Mouse (Mus musculus) retina, adult 2 months (tissue): Measurements from ENCODE around the gene Ap5z1.
A peak's percentile ranks its signal among the peaks of the same experiment; 100 is the strongest.

Source experiments
- DNase-seq: peaks from one replicate; pipeline ENCODE4 v3.0.0-alpha.2; 2012; ENCODE audit warnings: low read depth, low spot score

Gene Ap5z1

GRCm38 (mm10) chr5:142469796-142470195 lies 6.1 kb downstream of the Ap5z1 start:
- DNase-seq = no peak

GRCm38 (mm10) chr5:142473696-142474095 lies 10.0 kb downstream of the Ap5z1 start:
- no peak for DNase-seq

GRCm38 (mm10) chr5:142475669-142476068 lies 11.9 kb downstream of the Ap5z1 start:
- DNase-seq = no peak

DNA sequence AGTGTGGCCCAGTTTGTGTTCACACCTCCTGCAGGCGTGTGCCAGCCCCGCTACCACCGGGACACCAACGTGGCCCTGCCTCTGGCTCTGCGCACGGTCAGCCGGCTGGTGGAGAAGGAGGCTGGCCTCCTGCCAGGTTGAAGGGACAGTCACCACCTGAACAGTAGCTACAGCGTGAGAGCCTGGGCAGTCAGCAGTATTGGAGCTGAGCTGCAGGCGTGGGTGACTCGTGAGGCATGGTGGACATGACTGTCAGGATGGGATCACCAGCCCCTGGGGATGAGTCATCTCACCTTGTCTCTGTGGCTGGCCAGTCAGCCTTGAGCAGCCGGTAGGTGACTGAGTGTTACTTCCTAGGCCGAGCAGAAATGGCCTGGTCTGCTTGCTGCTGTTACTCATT lies 13.6 kb downstream of the Ap5z1 start:
- DNase-seq = no peak

DNA sequence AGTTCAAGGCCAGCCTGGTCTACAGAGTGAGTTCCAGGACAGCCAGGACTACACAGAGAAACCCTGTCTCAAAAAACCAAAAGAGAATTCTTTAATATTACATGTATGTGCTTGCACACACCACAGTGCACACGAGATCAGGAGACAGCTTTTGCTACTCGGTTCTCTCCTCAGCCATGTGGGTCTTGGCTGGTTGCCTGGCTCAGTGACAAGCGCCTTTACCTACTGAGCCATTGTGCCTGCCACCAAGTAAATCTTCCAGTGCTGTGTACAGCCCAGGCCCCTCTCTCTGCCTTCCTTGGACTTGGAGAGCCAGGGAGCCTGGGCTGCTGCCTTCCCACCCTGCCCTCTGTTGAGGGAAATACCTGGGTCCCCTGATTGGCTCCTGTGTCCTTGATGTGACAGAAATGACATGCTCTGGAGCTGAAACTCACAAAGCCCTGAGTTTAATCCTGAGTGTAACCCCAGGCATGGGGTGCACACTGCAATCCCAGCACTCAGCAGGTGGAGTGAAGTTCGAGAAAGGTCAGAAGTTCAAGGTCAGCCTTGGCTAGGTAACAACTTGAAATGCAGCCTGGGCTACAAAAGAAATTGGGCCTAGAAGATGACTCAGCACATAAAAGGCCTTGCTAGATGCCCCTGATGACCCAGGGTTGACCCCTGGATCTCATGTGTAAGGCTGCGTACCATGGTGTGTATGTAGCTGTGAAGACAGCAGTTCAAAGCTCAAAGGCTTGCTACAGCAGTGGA lies 14.3 kb downstream of the Ap5z1 start:
- no peak for DNase-seq

GRCm38 (mm10) chr5:142478829-142479435 lies 15.2 kb downstream of the Ap5z1 start:
- DNase-seq = peak; percentile 60

GRCm38 (mm10) chr5:142482512-142482911 lies 18.8 kb downstream of the Ap5z1 start:
- no peak for DNase-seq

DNA sequence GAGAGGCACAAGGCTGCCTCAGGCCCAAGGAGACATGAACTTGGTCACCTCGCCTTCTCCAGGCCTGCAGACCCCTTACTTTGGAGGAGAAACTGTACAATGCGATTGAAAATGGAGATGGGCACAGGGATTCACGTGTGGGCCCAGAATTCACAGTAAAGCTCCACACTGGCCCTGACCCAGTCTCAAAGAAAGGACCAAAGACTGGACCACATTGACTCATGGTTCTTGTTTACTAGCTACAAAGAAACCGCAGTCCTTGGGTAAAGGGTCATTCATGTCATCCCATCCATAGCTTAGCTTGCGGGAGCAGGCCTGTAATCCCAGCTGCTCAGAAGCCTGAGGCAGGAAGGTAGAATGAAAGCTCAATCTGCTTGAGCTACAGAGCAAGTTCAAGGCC lies 19.8 kb downstream of the Ap5z1 start:
- no peak for DNase-seq

DNA sequence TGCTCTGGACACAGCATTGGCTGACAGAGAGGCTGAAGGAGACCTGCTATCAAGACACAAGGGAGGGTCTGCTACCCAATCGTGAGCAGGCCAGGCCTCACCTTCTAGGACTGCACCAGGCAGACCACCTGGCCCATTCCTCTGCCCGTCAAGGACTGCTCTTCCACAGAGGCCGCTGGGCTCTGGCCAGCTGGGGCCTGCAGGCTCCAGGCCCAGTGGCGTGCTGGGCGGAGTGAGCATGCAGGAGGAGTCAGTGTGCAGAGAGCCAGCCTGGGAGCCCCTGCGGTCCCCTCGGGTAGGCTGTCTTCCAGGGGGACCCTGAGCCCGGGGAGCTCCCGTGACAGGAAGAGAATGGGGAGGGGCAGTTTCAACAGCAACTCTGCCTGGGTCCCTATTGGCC lies 22.9 kb downstream of the Ap5z1 start:
- no peak for DNase-seq

GRCm38 (mm10) chr5:142489955-142490707 lies 26.4 kb downstream of the Ap5z1 start:
- DNase-seq = no peak

- DNase-seq = no peak
These were observed 29.6 kb downstream of the Ap5z1 start for GRCm38 (mm10) chr5:142493307-142493706.

- DNase-seq = no peak
These were observed 31.8 kb downstream of the Ap5z1 start for GRCm38 (mm10) chr5:142495321-142496096.

DNA sequence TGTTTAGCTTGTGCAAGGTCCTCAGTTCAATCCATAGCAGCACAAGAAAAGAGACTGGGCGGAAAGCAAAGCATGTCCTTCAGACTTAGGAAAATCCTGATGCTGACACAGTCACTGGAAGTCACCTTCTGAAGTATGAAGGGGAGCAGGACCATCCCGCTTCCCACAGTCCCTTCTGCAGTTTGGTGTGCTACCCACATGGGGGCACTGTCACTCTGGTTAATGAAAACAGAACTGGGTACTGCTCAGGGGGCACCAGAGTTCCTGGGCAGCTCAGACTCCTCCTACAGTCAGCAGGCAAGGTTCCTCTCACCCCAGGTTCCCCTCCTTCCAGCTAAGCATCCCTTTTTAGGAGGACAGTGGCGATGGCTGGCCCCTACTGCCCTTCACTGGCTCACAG lies 35.2 kb downstream of the Ap5z1 start:
- no peak for DNase-seq

DNA sequence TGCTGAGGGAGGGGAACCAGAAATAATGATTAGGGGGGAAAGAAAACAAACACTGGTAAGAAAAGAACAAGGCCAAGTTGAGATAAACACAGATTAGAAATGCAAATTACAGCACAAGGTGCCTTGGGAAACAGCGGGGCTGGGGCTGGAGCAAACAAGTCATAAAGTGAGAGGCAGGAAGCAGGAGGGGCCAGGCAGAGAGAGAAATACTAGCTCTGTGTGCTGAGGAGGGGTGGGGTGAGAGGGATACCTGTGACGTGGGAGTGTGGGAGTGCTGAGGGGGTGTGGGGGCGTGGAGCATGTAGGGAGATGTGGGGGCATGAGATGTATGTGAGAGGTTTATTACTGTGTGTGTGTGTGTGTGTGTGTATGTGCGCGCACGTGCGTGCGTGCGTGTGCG lies 37.2 kb downstream of the Ap5z1 start:
- DNase-seq = no peak

DNA sequence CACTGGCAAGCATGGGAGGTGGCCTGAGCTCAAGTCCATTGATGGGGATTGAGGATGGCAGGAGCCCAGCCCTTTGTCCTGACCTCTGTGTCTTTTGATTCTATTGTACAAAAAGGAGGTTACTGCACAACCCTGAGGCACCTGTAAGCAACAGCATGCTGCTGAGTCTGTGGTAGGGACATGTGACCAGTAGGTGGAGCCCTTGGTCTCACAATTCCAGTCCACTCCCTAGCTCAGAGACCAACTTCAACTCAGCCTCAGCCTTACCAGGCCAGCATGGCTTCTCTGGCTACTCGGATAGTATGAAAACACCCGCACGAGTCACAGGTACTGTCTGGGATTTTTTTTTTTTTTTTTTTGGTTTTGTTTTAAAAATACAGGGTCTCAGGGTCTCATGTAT lies 38.7 kb downstream of the Ap5z1 start:
- peak; percentile 83 for DNase-seq

- DNase-seq = no peak
These were observed 40.4 kb downstream of the Ap5z1 start for GRCm38 (mm10) chr5:142504175-142504574.

DNA sequence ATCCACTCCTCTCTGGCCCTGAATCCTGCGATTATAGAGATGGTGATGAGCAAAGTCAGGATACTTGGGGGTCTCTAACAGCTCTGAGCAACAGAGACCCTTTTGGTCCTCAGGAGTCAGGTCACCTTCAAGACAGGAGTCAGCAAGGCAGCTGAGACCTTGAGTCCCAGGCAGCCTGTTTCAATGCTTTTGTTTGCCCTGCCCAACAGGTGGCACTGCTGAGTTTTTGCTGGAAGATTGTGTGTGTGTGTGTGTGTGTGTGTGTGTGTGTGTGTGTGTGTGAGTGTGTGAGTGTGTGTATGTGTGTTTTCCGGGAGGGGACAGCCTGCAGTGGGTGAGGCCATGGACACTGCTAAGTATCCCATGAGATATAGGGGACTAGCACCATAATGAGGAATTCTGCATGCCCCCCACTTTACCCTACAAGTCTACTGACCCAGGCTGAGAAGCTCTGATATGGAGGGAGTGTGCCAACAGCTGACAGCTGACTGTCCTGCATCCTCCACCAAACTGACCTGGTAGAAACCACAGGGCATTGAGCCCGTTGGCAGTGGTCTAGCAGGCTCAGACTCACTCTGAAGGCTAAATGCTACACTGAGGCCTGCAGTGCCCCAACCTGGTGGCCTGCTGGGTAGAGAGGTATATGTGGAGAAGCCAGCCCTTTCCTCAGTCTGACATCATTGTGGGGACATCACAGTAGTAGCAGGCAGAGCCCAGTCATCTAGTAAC lies 42.1 kb downstream of the Ap5z1 start:
- DNase-seq = no peak

DNA sequence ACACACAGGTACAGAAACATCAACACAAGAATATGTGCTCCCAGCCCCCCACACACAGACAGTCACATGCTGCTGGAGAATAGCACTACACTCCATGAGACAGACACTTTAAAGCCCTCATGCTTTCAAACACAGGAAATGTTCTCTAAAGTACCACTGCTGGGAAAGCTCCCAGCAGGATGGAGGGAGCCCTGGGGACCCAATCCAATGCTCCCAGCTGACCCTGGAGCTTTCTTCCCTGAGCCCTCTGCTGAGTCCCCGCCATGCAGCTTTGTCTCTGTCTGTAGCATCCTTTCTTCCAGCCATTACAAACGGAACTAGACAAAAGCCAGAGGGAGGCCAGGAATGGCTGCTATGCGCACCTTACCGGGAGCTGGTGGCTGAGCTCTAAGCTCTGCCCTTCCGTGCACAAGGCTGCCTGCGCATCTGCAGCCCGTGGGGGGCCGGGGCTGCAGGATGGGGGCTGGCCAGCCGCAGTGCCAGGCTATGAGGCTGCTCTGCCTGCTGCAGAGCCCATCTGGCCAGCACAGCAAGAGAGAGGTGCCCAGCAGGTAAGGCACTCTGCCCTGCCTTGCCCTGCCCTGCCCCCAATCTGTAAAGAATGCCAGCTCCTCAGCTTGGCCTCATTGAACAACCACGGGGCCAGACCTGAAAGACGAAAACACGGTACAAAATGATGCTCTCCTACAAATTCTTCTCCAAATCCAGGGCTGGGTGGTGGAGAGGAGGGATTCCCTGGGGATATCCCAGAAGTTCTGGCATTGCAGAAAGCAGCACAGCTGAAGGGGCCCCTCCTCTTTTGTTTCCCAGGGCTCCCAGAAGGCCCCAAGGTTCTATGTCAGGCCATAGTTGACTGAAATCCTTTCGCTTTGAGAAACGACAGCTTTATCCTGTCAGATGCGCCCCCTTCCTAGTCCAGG lies 45.7 kb downstream of the Ap5z1 start:
- no peak for DNase-seq

DNA sequence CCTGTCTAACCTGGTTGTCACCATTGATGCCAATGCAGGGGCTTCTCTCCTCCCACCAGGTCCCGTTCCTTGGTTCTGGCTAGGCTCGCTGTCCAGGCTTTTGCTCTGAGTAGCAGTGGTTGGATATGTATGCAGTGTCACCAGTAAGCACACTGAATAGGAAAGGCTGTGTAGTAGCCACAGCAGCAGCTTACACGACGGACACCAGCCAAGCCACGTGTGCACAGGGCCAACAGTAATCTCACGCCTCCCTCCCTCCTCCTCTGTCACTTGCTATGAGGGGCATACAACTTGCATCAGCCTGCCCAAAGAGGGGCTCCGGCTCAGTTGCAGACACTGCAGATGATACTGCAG lies 46.3 kb downstream of the Ap5z1 start:
- no peak for DNase-seq

DNA sequence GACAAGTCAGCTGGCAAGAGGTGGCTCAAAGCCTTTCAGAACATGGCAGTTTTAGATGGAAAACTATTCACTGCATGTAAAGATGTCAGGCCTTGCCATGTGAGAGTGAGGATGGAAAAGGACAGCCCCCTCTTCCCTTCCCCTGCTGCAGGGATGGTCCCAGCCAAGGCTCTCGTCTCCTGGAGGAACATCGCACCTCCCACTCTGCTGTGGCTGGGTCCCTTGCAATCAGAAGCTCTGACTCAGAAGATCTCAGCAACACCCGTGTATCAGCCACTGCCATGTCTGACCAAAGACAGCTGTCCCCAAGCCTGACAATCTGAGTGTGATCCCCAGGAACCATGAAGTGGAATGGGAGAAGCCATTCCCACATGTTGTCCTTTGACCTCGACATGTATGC lies 48.4 kb downstream of the Ap5z1 start:
- DNase-seq = no peak
